Mouse (Mus musculus) hindbrain, embryonic 10.5 days (tissue): Measurements from ENCODE around the gene Acap2. TPM values are rescaled to one million over a fixed set of nuclear protein-coding genes. Genes with fewer than 3 reads are reported as not detected.

ENCODE experiments used
- DNase-seq: peaks from one replicate; pipeline ENCODE4 v3.0.0-alpha.2; 2017; ENCODE audit warnings: low spot score
- H3K27ac ChIP-seq: fragments of 300-500 bp; sonication (generic); 2 replicates; pipeline ENCODE4 v1.5.1; 2016; ENCODE audit warnings: mild to moderate bottlenecking, moderate library complexity
- H3K27me3 ChIP-seq: fragments of 300-500 bp; sonication (generic); 2 replicates; pipeline ENCODE4 v1.6.1; 2016; ENCODE audit warnings: mild to moderate bottlenecking; ENCODE audit not compliant: poor library complexity, insufficient read depth, severe bottlenecking
- H3K36me3 ChIP-seq: fragments of 300-500 bp; sonication (generic); 2 replicates; pipeline ENCODE4 v1.6.1; 2016; ENCODE audit warnings: mild to moderate bottlenecking, moderate library complexity
- H3K4me1 ChIP-seq: fragments of 300-500 bp; sonication (generic); replicated peaks from 2 replicates; pipeline ENCODE4 v1.6.1; 2016; ENCODE audit warnings: mild to moderate bottlenecking
- H3K4me3 ChIP-seq: fragments of 300-500 bp; sonication (generic); 2 replicates; pipeline ENCODE4 v1.5.1; 2016; ENCODE audit warnings: mild to moderate bottlenecking, moderate library complexity
- H3K9me3 ChIP-seq: fragments of 300-500 bp; sonication (generic); 2 replicates; pipeline ENCODE4 v1.6.1; 2016; ENCODE audit warnings: mild to moderate bottlenecking, moderate library complexity
- WGBS: fragments of 180-500 bp; shearing (Covaris S2); methylation state at CpG from one replicate; pipeline ENCODE4 v1.1.7; 2016; 5-methylcytosine and 5-hydroxymethylcytosine counted together
- polyA plus RNA-seq: library from polyadenylated mRNA; unstranded; fragments of >200 nt; fragmentation: Nextera tagmentation; extraction: Ambion mirVana; gene quantifications from 2 replicates; pipeline ENCODE4 v1.2.1, GENCODE M21; 2016

The Acap2 gene
- polyA plus RNA-seq, 1 experiment from 2014 or later, result 16.8 TPM

DNA sequence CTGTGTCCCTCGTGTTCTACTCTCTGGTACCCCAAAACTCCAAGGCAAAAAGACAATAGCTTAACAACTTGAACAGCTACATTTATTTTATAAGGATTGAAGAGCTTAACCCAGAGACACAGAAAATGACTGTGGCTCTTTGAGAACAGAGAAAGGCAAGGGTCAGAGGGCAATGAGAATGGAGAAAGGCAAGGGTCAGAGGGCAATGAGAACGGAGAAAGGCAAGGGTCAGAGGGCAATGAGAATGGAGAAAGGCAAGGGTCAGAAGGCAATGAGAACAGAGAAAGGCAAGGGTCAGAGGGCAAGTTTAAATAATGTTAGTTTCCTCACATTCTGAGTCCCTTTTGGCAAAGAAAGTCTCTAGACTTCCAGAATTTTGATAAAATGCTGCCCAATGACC is 41.6 kb downstream of the Acap2 start:
- H3K27me3 ChIP-seq, result peaks cover 43% of the 10 kb centered on the region
- H3K4me1 ChIP-seq, result peaks cover 15% of the 10 kb centered on the region
- peaks cover 35% of the 10 kb centered on the region for H3K9me3 ChIP-seq
- 15% methylated on average over 2 of the region's 2 CpGs for WGBS
- peak; percentile 24 for DNase-seq
- H3K36me3 ChIP-seq, result peaks cover 46% of the 10 kb centered on the region
- no peak overlapping the region for H3K27ac ChIP-seq
- no peak overlapping the region for H3K4me3 ChIP-seq

DNA sequence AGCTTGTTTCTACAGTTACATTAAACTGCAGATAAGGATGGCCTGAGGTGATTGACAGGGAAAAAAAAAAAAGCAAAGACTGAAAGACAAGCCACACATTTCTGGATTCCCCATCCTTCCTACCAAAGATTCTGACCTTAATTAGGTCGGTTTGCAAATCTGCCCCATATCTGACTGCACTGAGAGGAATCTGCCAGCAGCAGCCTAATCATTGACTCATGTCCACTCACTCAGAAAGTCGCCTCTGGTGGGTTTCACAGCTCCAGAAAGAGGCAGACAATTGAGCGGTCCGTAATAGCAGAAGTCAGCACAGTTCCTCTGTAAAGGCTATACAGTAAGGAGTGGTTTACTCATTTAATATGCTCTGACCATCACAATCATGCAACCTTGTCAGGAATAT is 51.2 kb downstream of the Acap2 start:
- WGBS, result 93% methylated on average over 4 of the region's 4 CpGs
- DNase-seq, result no peak
- Histone ChIP-seq H3K4me3 (no peak overlapping the region), H3K27me3 (no peaks in the 10 kb centered on the region), H3K9me3 (0 out of 2 replicates have a peak, but pooled peaks cover under 1% of the 10 kb centered on the region), H3K36me3 (peaks cover 33% of the 10 kb centered on the region), H3K4me1 (no peaks in the 10 kb centered on the region), H3K27ac (no peak overlapping the region)

GRCm38 (mm10) chr16:31148891-31149290 is 52.2 kb downstream of the Acap2 start:
- Histone ChIP-seq H3K36me3 (peaks cover 28% of the 10 kb centered on the region; the same call in 1 of the 2 replicates), H3K4me3 (no peak overlapping the region), H3K27me3 (no peaks in the 10 kb centered on the region), H3K9me3 (no peaks in the 10 kb centered on the region), H3K27ac (no peak overlapping the region), H3K4me1 (no peaks in the 10 kb centered on the region)
- WGBS, result 78% methylated on average over 6 of the region's 6 CpGs
- DNase-seq, result no peak

DNA sequence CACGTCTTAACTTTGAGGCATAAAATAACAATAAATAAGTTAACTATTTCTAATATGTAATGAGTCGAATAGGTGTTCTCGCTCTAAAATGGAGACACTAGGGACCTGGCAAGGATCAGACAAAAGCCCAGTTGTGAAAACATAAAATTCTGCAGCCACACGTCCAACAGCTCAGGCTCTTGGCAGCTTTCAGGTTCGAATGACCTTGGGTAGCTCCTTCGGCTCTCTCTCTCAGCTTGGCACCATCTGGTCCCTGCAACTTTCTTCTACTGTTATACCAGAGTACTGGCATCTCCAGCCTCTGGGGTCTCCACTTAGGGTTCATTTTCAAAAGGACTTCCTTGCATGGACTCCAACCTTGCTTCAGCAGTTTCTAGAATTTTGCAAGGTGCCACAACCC is 53.3 kb downstream of the Acap2 start:
- H3K4me3 ChIP-seq, result no peak overlapping the region
- H3K4me1 ChIP-seq, result no peaks in the 10 kb centered on the region
- no peak for DNase-seq
- 90% methylated on average over 6 of the region's 6 CpGs for WGBS
- no peak overlapping the region for H3K27ac ChIP-seq
- H3K36me3 ChIP-seq, result peaks cover 25% of the 10 kb centered on the region; the same call in 1 of the 2 replicates
- H3K27me3 ChIP-seq, result no peaks in the 10 kb centered on the region
- no peaks in the 10 kb centered on the region for H3K9me3 ChIP-seq

GRCm38 (mm10) chr16:31141916-31142315 is 59.1 kb downstream of the Acap2 start:
- H3K9me3 ChIP-seq, result no peaks in the 10 kb centered on the region
- no peak for DNase-seq
- no peak overlapping the region for H3K27ac ChIP-seq
- peaks cover 13% of the 10 kb centered on the region for H3K4me1 ChIP-seq
- H3K4me3 ChIP-seq, result no peak overlapping the region
- WGBS, result 47% methylated on average over 6 of the region's 6 CpGs
- no peaks in the 10 kb centered on the region for H3K27me3 ChIP-seq
- H3K36me3 ChIP-seq, result peaks cover 30% of the 10 kb centered on the region

DNA sequence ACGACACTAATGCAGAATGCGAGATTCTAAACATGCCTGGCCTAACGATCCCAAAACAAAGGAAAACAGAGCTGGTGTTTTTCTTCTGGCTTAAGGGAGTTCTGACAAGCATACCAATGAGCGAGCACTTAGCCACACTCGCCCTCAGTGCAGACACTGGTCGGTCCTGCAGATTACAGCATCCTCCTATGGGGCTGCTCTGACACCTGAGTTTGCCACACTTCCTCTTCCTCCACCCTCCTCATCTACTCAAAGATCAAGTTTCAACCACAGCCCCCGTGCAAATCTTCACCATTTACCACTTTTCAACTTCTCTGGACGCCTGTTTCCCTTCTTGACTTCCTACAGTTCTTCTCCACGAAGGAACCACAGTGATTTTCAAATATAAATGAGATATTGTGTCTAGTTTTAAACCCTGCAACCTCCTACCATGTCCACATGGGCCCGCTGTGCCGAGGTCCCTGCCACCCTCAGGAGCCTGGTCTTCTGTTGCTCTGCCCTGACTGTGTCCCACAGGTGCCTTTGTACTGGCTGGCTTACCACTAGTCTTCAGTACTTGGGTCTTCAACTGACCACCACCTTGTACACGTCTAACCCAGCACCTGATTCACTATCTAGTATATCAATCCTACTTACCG is 64.3 kb downstream of the Acap2 start:
- WGBS, result 74% methylated on average over 13 of the region's 13 CpGs
- peaks cover 13% of the 10 kb centered on the region for H3K4me1 ChIP-seq
- DNase-seq, result no peak
- H3K9me3 ChIP-seq, result no peaks in the 10 kb centered on the region
- H3K27me3 ChIP-seq, result no peaks in the 10 kb centered on the region
- no peak overlapping the region for H3K4me3 ChIP-seq
- peaks cover 51% of the 10 kb centered on the region for H3K36me3 ChIP-seq
- no peak overlapping the region for H3K27ac ChIP-seq

- Histone ChIP-seq H3K27me3 (no peaks in the 10 kb centered on the region), H3K4me1 (0 out of 2 replicates have a peak, but pooled peaks cover 12% of the 10 kb centered on the region), H3K36me3 (peaks cover 61% of the 10 kb centered on the region), H3K27ac (peak overlapping the region; percentile 30; the same call in 1 of the 2 replicates), H3K9me3 (no peaks in the 10 kb centered on the region), H3K4me3 (no peak overlapping the region)
- peak; percentile 35 for DNase-seq
- 59% methylated on average over 8 of the region's 8 CpGs for WGBS
Measured at GRCm38 (mm10) chr16:31135519-31135918, 65.5 kb downstream of the Acap2 start.

DNA sequence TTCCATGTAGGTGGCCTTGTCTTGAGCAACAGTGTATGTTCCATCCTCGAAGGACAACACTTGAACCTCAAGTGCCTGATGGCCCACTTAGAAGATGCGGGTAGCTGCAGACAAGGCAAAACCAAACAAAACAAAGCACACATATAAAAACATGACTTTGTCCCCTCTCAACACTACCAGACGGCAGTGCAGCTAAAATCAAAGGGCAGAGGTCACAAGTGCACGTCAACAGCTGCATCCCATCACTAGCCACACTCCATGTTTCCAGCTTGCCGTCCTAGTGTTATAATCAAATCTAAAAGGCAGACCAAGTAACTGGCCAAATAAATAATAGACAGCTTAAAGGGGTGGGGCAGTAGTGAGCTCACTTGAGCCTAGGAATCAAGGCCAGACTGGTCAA is 69.5 kb downstream of the Acap2 start:
- DNase-seq, result peak; percentile 22
- Histone ChIP-seq H3K9me3 (no peaks in the 10 kb centered on the region), H3K27ac (no peak overlapping the region), H3K36me3 (peaks cover 54% of the 10 kb centered on the region), H3K4me1 (0 out of 2 replicates have a peak, but pooled peaks cover 9% of the 10 kb centered on the region), H3K4me3 (no peak overlapping the region), H3K27me3 (no peaks in the 10 kb centered on the region)
- WGBS, result 55% methylated on average over 5 of the region's 5 CpGs

DNA sequence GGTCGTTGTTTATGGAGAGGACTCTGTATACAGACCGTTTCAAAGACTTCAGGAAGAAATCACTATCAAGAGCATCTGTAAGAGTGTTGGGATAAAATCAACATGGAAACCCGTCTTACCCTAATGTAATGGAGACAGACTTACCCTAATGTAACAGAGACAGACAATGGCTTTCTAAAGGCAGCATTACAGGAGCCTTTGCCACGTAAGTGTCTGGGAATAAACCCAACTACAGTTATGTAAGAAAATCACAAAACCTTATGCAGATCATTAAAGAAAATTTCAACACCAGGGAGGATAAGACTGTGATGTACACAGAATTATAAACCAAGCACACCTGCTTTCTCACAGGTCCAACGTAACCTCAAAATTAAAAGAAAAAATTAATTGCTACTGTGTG is 72.9 kb downstream of the Acap2 start:
- H3K36me3 ChIP-seq, result peaks cover 56% of the 10 kb centered on the region
- WGBS, result 88% methylated on average over 5 of the region's 5 CpGs

DNA sequence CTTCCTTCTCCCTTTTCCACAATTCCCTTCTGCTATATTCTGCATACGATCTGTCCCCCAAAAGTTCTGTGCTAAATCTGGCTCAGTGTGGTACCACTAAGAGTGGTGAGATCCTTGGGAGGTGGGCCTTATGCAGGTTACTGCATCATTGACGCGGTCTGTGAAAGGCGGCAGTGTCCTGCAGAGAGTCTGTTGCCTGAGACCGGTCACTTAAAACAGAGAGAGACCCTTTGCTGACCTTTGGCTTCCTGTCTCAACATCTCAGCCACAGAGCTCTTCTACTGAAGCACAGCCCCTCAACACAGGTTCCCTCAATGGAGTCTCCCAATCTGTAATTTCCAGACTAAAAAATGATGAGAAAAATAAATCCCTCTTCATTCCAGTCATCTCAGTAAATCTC is 76.1 kb downstream of the Acap2 start:
- Histone ChIP-seq H3K27me3 (no peaks in the 10 kb centered on the region), H3K27ac (no peak overlapping the region), H3K4me1 (0 out of 2 replicates have a peak, but pooled peaks cover 5% of the 10 kb centered on the region), H3K36me3 (peaks cover 48% of the 10 kb centered on the region), H3K4me3 (no peak overlapping the region), H3K9me3 (no peaks in the 10 kb centered on the region)
- 45% methylated on average over 5 of the region's 5 CpGs for WGBS
- no peak for DNase-seq

More for the DNA sequence above, 72.9 kb downstream of the Acap2 start:
- Histone ChIP-seq H3K4me1 (0 out of 2 replicates have a peak, but pooled peaks cover 10% of the 10 kb centered on the region), H3K27me3 (no peaks in the 10 kb centered on the region), H3K9me3 (no peaks in the 10 kb centered on the region), H3K27ac (no peak overlapping the region), H3K4me3 (no peak overlapping the region)
- DNase-seq, result no peak

- Histone ChIP-seq H3K4me1 (0 out of 2 replicates have a peak, but pooled peaks cover 5% of the 10 kb centered on the region), H3K4me3 (no peak overlapping the region), H3K9me3 (no peaks in the 10 kb centered on the region), H3K27ac (no peak overlapping the region), H3K36me3 (peaks cover 51% of the 10 kb centered on the region), H3K27me3 (no peaks in the 10 kb centered on the region)
- WGBS, result 95% methylated on average over 6 of the region's 6 CpGs
- DNase-seq, result no peak
Measured at GRCm38 (mm10) chr16:31121612-31122011, 79.4 kb downstream of the Acap2 start.

DNA sequence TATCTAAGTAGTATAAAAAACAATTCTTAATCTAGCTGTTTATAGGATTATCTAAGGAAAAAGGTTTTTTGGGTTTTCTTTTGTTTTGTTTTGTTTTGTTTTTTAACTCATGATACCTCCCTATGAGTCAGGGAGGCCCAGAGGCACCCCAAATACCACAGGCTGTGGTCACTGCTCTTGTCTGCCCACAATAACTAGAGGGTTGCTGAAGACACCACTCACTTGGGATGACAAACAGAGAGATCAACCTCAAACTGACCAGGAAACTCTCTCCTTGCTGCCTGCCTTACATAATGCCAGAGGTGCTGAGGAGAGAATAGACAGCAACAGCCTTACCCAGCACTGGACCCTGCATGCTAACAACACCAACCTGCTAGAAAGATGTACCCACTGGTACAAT is 87.4 kb downstream of the Acap2 start:
- Histone ChIP-seq H3K4me3 (no peak overlapping the region), H3K27ac (no peak overlapping the region), H3K27me3 (no peaks in the 10 kb centered on the region), H3K9me3 (peaks cover 13% of the 10 kb centered on the region), H3K4me1 (no peaks in the 10 kb centered on the region), H3K36me3 (peaks cover 65% of the 10 kb centered on the region)
- DNase-seq, result no peak

- Histone ChIP-seq H3K4me1 (no peaks in the 10 kb centered on the region), H3K4me3 (no peak overlapping the region), H3K9me3 (no peaks in the 10 kb centered on the region), H3K27me3 (no peaks in the 10 kb centered on the region), H3K36me3 (peaks cover 55% of the 10 kb centered on the region), H3K27ac (no peak overlapping the region)
- DNase-seq, result no peak
- 89% methylated on average over 2 of the region's 2 CpGs for WGBS
Measured at GRCm38 (mm10) chr16:31101352-31101751, 99.7 kb downstream of the Acap2 start.
